Mouse (Mus musculus): ENCODE data around the gene Ccm2.
A peak's percentile ranks its signal among the peaks of the same experiment; 100 is the strongest.

Ccm2 gene

GRCm38 (mm10) chr11:6603224-6603623 is 56.5 kb downstream of the Ccm2 start:
- DNase-seq (ENCODE audit: low spot score in 2 of 2) = no peak

GRCm38 (mm10) chr11:6603887-6604603 is 57.4 kb downstream of the Ccm2 start:
- DNase-seq (ENCODE audit: low spot score in 2 of 2) = peak; percentile 21 to 62

- DNase-seq (ENCODE audit: low spot score in 2 of 2) = no peak
These were observed 57.9 kb downstream of the Ccm2 start for GRCm38 (mm10) chr11:6604604-6604936.

GRCm38 (mm10) chr11:6605021-6605481 is 58.4 kb downstream of the Ccm2 start:
- DNase-seq (ENCODE audit: low spot score in 2 of 2) = peak in 1 of 2 experiments; percentile 38

- DNase-seq (ENCODE audit: low spot score in 2 of 2) = peak; percentile 52 to 72
These were observed 59.1 kb downstream of the Ccm2 start, which contains the start of gene Nacad for GRCm38 (mm10) chr11:6605491-6606399. Nacad (minus strand) TSS chr11:6606053.

- DNase-seq (ENCODE audit: low spot score in 2 of 2) = no peak
These were observed 68.8 kb downstream of the Ccm2 start for GRCm38 (mm10) chr11:6615250-6616205.

GRCm38 (mm10) chr11:6623704-6624103 is 77.0 kb downstream of the Ccm2 start:
- DNase-seq (ENCODE audit: low spot score in 2 of 2) = no peak

GRCm38 (mm10) chr11:6624619-6625382 is 78.1 kb downstream of the Ccm2 start:
- DNase-seq (ENCODE audit: low spot score in 2 of 2) = no peak

- DNase-seq (ENCODE audit: low spot score in 2 of 2) = peak; percentile 78 to 94
These were observed 79.0 kb downstream of the Ccm2 start, which contains the start of gene Tbrg4 for GRCm38 (mm10) chr11:6625478-6626387. Tbrg4 (minus strand) TSS chr11:6626067.

GRCm38 (mm10) chr11:6626388-6626772 is 79.7 kb downstream of the Ccm2 start:
- peak in 1 of 2 experiments; percentile 12 for DNase-seq (ENCODE audit: low spot score in 2 of 2)

GRCm38 (mm10) chr11:6627731-6628130 is 81.0 kb downstream of the Ccm2 start:
- DNase-seq (ENCODE audit: low spot score in 2 of 2) = no peak

- peak in 1 of 2 experiments; percentile 47 for DNase-seq (ENCODE audit: low spot score in 2 of 2)
These were observed 81.9 kb downstream of the Ccm2 start for GRCm38 (mm10) chr11:6628568-6628967.

- no peak for DNase-seq (ENCODE audit: low spot score in 2 of 2)
These were observed 83.0 kb downstream of the Ccm2 start for GRCm38 (mm10) chr11:6629655-6630054.

GRCm38 (mm10) chr11:6636150-6636549 is 89.5 kb downstream of the Ccm2 start:
- no peak for DNase-seq (ENCODE audit: low spot score in 2 of 2)

GRCm38 (mm10) chr11:6638537-6638936 is 91.8 kb downstream of the Ccm2 start, which contains the start of gene Wap:
Wap (minus strand) TSS chr11:6638637.
- no peak for DNase-seq (ENCODE audit: low spot score in 2 of 2)

- no peak for DNase-seq (ENCODE audit: low spot score in 2 of 2)
These were observed 92.4 kb downstream of the Ccm2 start for GRCm38 (mm10) chr11:6639072-6639471.

- no peak for DNase-seq (ENCODE audit: low spot score in 2 of 2)
These were observed 97.9 kb downstream of the Ccm2 start for GRCm38 (mm10) chr11:6644566-6644965.

Data from cerebellum, postnatal 4 days (tissue).